Mouse (Mus musculus) mesoderm, embryonic 11.5 days (tissue): ENCODE measurements at regions not wholly inside any gene's neighbourhood (a gene's known extent, or its start where the extent isn't known, plus 50 kb on each side); places are given as distances from the start of the nearest gene placed in this dataset.

Experiments used
- DNase-seq: peaks from one replicate; pipeline ENCODE4 v3.0.0-alpha.2; 2012; ENCODE audit warnings: low read depth, low spot score

- DNase-seq: no peak
Measured at GRCm38 (mm10) chr3:128723100-128723499, 476.6 kb upstream of the Pitx2 start.

- DNase-seq: peak; percentile 27
Measured at GRCm38 (mm10) chr3:128720276-128720675, 479.4 kb upstream of the Pitx2 start.

- DNase-seq: no peak
Measured at GRCm38 (mm10) chr3:128719226-128719625, 480.5 kb upstream of the Pitx2 start.

DNA sequence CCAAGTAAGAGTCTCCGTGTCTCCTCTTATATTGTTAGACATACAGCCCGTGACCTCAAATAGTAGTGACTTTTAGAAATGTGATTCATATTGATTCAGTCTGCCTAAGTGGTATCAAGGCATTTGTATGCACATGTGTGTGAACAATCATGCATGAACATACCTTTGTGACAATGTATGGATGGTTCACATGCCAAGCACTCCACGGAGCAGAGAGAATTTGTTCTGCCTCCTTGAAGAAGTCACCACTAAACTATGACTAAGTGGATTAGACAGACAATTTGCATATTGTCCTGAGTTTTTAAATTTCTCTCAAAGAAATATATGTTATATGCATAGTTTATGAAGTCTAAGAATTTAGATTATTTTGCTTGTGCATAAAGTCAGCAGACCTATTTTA is 492.4 kb upstream of the Pitx2 start:
- no peak for DNase-seq

DNA sequence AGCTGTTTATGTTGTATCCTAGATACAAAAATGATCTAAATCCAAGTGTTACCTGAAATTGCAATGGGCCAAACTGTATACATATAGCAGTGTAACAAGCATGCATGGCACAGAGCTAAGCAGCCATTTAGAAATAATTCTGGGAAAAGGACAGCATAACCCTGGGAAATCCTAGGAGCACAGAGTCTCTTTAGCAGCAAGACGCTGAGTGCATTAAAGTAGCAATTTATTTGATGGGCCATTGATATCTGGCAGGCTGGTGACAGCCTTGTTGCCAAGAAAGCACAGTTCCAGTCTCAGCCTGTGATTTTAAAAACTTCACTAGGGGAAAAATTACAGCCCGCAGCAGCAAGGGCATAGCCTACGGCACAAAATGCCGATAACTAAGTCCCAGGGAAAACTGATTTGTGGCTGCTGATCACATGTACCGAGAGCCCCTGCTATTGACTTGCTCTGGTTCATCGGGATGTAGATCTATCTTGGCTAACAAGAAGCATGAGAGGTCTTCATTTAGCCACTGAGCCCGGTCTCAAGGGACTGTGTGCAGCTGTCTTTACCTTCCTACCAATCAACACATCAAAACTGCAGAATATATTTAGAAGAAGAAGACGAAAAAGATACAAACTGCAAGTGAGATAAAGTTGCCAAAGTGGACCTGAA is 531.1 kb upstream of the Pitx2 start:
- no peak for DNase-seq

- DNase-seq: no peak
Measured at GRCm38 (mm10) chr3:128665184-128665583, 534.5 kb upstream of the Pitx2 start.

- no peak for DNase-seq
Measured at GRCm38 (mm10) chr3:128636960-128637755, 562.5 kb upstream of the Pitx2 start.

- no peak for DNase-seq
Measured at GRCm38 (mm10) chr3:128627696-128628095, 572.0 kb upstream of the Pitx2 start.

GRCm38 (mm10) chr3:128616675-128617074 is 583.0 kb upstream of the Pitx2 start:
- no peak for DNase-seq

- DNase-seq: no peak
Measured at GRCm38 (mm10) chr3:128613657-128614056, 586.0 kb upstream of the Pitx2 start.

GRCm38 (mm10) chr3:128610731-128611130 is 588.9 kb upstream of the Pitx2 start:
- no peak for DNase-seq

GRCm38 (mm10) chr3:128608694-128609093 is 591.0 kb upstream of the Pitx2 start:
- DNase-seq: no peak

DNA sequence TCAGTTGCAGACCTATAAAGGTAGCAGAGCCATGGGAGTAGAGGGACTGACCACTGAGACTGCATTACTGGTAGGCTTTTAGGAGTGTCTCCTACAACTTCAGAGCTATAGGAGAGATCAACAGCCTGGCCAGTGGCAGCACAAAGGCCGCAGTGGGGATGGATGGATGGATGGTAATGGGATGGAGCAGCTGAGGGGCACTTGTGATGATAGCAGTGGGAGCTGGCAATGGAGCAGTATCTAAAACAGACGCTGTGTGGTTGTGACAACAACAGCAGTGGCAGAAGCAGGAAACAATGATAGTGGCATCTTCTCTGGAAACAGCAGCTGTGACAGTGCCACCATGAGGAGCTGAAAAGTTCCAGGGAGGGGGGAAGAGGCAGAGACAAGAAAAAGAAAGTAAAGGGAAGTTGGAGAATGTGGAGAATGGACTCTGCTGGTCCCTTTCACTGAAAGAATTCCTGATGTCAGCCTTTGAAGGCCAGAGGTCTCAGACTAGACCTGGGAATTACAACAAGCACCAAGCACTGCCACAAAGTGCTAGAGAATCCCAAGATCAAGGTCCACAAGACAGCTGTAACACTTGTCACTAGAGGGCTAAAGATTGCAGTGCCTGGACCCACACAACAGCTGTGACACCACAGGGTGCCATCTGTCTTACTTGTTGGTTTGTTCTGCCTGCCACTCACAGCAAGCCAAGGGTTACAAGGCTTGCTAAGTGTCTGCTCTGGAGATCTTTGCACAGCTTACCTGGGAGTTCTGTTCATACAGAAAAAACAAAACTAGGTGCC is 624.1 kb upstream of the Pitx2 start:
- DNase-seq: peak; percentile 17

GRCm38 (mm10) chr3:128570551-128570950 is 629.1 kb upstream of the Pitx2 start:
- no peak for DNase-seq

DNA sequence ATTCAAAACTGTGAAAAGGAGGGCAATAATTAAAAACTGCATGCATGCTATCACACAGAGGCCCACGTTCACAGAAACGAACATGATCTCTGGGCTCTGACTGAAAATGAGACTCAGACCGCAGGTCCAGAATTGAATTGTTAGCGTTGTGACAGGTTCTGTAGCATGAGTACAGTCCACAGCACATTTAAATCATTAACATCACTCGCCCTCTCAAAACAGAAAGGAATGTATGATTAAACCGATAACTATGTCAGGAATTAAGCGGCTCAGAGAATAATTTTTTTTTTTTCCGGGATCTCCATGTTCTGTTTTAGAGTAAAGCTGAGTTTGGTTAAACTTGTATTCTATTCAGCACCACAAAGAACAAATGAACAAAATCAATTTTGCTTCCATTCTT is 634.3 kb upstream of the Pitx2 start:
- DNase-seq: no peak

DNA sequence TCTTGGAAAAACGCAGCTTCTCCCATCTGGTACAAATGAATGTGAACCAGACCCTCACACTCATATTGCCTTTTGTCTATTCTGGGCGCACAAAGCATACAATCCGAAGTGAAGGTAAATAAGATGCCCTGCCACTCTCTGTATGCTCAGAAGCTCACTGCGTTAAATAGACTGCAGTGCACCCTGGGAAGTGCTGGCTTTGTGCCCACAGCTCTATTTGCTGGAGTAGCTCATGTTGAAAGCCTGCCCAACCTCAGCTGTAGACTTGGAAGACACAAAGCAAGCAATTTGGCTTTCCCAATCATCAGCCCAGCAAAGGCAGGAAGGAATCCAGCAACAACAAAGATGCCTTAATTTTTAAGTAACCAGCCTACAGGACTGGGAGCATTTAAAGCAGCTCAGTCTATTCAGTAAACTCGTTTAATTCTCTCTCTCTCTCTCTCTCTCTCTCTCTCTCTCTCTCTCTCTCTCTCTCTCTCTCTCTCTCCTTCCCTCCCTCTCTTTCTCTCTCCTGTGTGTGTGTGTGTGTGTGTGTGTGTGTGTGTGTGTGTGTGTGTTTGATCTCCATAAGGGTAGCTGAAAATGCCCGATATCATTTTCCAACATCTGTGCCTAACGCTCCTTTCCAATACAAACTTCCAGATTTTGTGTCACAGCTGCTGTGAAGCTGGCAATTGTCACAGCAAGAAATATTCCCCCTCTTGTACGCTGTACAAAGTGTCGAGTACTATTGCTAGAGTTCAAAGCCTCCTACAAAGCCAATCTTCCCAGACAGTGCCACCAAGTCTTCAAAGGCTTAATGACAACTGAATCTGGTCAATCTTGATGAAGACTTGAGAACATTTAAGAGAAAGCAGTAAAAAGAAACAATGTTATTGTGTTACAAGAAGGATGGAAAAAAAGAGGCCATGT is 650.5 kb upstream of the Fam241a start:
- no peak for DNase-seq

- no peak for DNase-seq
Measured at GRCm38 (mm10) chr3:128525427-128525826, 629.3 kb upstream of the Fam241a start.

DNA sequence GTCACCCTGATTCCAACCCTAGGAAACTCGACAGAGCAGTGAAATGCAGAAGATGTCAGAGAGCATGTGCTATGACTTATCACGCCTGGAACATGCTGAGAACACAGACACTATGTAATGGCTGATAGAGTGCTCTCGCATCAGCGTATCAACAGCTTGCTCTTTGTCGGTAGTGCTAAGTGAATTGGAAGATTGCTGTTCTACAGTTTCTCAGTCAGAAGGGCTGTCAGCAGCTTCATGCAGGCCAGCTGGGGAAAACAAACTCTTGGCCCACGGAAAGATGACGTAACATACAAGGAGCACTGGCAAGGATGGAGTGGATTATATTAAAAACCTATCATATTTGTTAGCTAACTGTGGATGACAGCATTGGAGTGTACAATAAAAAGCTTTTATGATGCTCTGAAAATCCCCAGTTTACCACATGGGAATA is 624.6 kb upstream of the Fam241a start:
- DNase-seq: peak; percentile 14

DNA sequence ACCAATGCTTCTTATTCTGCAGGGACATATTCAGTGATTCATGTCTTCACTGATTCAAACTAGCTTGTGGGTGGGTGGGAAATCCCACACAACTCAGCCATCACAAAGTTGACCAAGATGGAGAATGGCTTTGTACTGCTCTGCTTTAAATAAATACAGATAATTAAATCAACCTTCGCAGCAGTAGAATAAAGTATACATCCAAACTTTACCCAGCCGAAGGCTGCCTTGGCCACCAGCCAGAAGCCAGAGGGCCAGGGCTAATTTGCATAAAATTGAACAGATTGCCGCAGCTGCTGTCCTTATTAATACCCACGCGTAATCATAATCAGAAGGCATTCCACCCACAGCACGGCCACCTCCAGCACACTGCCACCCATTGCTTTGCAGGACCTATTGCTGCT is 623.8 kb upstream of the Fam241a start:
- peak; percentile 9 for DNase-seq

DNA sequence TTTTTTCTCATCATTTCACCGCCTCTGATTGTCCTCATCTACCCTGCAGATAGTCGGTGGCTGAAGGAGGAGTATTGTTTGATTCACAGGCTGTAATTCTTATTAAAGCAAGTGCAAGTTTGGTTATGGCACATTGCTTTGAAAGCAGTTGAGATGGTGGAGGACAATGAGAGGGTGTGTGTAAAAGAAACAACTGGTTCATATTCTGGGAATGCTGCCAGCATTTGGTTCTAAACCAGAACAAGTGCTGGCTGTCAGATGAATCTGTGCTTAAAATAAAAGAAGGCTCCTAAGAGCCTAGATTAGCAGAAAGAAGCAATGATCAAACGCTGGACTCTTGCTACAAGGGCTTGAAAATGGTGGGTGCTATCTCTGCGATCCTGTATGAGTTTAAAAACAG is 622.7 kb upstream of the Fam241a start:
- no peak for DNase-seq

DNA sequence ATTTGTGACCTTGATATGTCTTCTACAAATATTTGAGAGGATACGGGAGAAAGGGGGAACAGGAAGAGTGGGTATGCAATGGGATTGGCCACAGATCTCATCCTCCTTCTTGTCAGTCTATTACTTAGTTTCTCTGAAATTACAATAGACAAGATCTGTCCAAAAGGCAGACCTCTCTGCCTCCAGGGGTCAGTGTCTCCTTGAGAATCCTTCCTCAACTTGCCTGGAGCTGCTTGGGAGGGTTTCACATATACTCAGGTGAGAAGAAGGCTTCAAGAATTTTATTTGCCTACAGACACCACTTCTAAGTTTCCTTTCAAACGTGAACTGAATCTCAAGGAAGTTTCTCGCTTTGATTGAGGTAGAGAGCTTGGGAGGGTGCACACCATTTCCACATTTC is 575.0 kb upstream of the Fam241a start:
- peak; percentile 12 for DNase-seq
